Mouse (Mus musculus) small intestine, adult 2 months (tissue): ENCODE results near the gene H2-Aa.

Experiments used
- CTCF ChIP-seq: fragments of 200-500 bp; IDR thresholded peaks from 2 replicates; pipeline ENCODE4 v1.5.1; 2012; ENCODE audit warnings: low read depth, mild to moderate bottlenecking, control low read depth, inconsistent platforms, low read length, moderate library complexity, mixed read lengths; ENCODE audit not compliant: insufficient replicate concordance, insufficient read length; ENCODE audit errors: extremely low read depth
- POLR2A ChIP-seq: fragments of 200-500 bp; IDR thresholded peaks from 2 replicates; pipeline ENCODE4 v1.6.1; 2012; ENCODE audit warnings: low read depth, mild to moderate bottlenecking, control low read depth, inconsistent platforms, low read length, moderate library complexity

- TF ChIP-seq CTCF: no peak
- no peak for TF ChIP-seq POLR2A
These were observed 27.9 kb upstream of the H2-Aa start for GRCm38 (mm10) chr17:34315512-34315911.
